Mouse (Mus musculus) C2C12 (cell line): ENCODE measurements at regions not wholly inside any gene's neighbourhood (a gene's known extent, or its start where the extent isn't known, plus 50 kb on each side); places are given as distances from the start of the nearest gene placed in this dataset.
"Not testable (repeated sequence)": the region's sequence is repeated elsewhere in the genome, so short reads cannot be mapped to it uniquely, and the experiment has no call there.

Source experiments
- H3K27me3 ChIP-seq: one replicate; pipeline ENCODE4 v1.6.1; 2011; ENCODE audit not compliant: control insufficient read depth, insufficient read depth, insufficient read length
- H3K36me3 ChIP-seq: one replicate; pipeline ENCODE4 v1.6.1; 2011; ENCODE audit not compliant: control insufficient read depth, insufficient read depth
- H3K4me3 ChIP-seq: one replicate; pipeline ENCODE4 v1.5.1; 2011; ENCODE audit warnings: mild to moderate bottlenecking, control low read depth; ENCODE audit not compliant: poor library complexity, insufficient read depth, severe bottlenecking
- H3K79me2 ChIP-seq: one replicate; pipeline ENCODE4 v1.6.1; 2011; ENCODE audit not compliant: control insufficient read depth, insufficient read depth
- H3K79me3 ChIP-seq: one replicate; pipeline ENCODE4 v1.6.1; 2011; ENCODE audit warnings: low read depth, control low read depth
- H3ac ChIP-seq: one replicate; pipeline ENCODE3; 2011; ENCODE audit warnings: low read depth; ENCODE audit not compliant: control insufficient read depth, insufficient read length
- CEBPB ChIP-seq: IDR thresholded peaks from one replicate; pipeline ENCODE4 v1.6.1; 2011; ENCODE audit warnings: low read depth, mild to moderate bottlenecking, control low read depth, moderate library complexity
- CTCF ChIP-seq: IDR thresholded peaks from one replicate; pipeline ENCODE4 v1.5.1; 2011; ENCODE audit not compliant: control insufficient read depth, insufficient read depth, insufficient read length
- FOSL1 ChIP-seq: IDR thresholded peaks from one replicate; pipeline ENCODE4 v1.8.0; 2011; ENCODE audit warnings: mild to moderate bottlenecking, low read length; ENCODE audit not compliant: poor library complexity, insufficient read depth, severe bottlenecking
- MAX ChIP-seq: IDR thresholded peaks from one replicate; pipeline ENCODE4 v1.6.1; 2011; ENCODE audit warnings: mild to moderate bottlenecking, control low read depth
- MYOD1 ChIP-seq: IDR thresholded peaks from one replicate; pipeline ENCODE4 v1.6.1; 2011; ENCODE audit warnings: low read depth; ENCODE audit not compliant: control insufficient read depth, insufficient read length
- MYOG ChIP-seq: IDR thresholded peaks from one replicate; pipeline ENCODE4 v1.6.1; 2011; ENCODE audit not compliant: control insufficient read depth, insufficient read length; ENCODE audit errors: extremely low read depth
- USF1 ChIP-seq: IDR thresholded peaks from one replicate; pipeline ENCODE4 v1.6.1; 2011; ENCODE audit warnings: low read depth, mild to moderate bottlenecking, control low read depth, moderate library complexity

DNA sequence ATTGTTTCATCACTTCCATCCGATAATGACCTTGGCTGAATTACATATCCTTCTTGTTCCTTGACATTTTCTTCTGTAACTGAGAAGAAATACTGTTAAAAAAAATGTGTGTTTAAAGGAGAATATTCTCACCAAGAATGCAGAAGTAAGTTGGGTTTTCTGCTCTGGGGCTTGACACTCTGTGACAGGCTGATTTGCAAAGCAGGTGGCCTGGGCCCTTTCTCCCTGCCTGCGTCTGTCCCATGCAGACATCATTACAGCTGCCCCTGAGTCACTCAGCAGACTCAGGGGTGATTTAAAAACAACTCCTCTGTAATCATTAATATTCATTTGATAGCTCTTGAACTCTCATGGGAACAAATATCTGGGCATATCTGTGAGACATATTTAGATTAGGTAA, 229.4 kb upstream of the Synpr start:
- TF ChIP-seq MAX (no peak), USF1 (no peak), FOSL1 (no peak), MYOD1 (peak; percentile 29), CTCF (no peak), CEBPB (no peak), MYOG (no peak)
- Histone ChIP-seq H3ac (no peak overlapping the region), H3K36me3 (no peaks in the 10 kb centered on the region), H3K79me3 (no peaks in the 10 kb centered on the region), H3K4me3 (no peak overlapping the region), H3K79me2 (no peaks in the 10 kb centered on the region), H3K27me3 (no peaks in the 10 kb centered on the region)

DNA sequence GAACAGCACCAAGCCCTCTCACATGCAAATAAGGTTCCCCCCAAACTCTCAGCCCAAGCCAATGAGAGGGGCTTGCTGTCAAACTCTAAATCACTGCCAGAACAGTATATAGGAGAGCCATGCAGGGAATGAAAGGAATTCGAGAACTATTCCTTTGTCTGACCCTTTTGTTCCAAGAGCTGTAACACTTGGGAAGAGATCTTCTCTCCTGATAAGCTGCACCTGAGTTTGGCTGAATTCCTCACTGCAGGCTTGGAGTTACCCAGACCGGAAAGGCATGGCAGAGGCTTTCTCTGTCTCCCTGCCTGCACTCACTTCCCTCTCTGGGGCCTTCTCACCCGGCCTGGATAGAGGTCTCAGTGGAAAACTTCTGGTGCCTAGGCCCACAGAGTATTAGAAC, 219.7 kb upstream of the Cadps start:
- not testable (repeated sequence) for H3K36me3 ChIP-seq, H3K4me3 ChIP-seq, H3K27me3 ChIP-seq, H3K79me3 ChIP-seq, H3K79me2 ChIP-seq, H3ac ChIP-seq

DNA sequence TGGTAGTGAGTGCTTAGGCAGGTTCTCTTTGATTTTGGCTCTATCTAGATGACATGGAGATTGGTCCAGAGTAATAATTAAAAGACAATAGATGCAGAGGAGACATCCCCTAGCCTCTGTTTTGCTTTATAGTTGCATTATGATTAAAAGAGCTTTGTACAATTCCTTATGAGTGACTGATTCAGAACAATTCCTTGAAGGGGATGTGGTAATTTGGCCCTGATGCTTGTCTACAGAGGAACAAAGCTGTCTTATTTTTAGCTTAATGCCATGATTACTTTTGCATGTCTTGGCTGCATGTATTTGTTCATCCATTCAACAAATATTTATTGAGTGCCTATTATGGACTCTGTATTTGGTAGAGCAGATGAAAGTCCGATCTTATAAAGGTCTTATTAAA, 218.9 kb upstream of the Cadps start:
- Histone ChIP-seq H3K79me2 (no peaks in the 10 kb centered on the region), H3K4me3 (no peak overlapping the region), H3K27me3 (no peaks in the 10 kb centered on the region), H3K79me3 (no peaks in the 10 kb centered on the region), H3K36me3 (no peaks in the 10 kb centered on the region), H3ac (no peak overlapping the region)
- no peak for TF ChIP-seq MYOD1
- no peak for TF ChIP-seq CTCF
- TF ChIP-seq USF1 = no peak
- no peak for TF ChIP-seq FOSL1
- no peak for TF ChIP-seq MAX
- no peak for TF ChIP-seq MYOG
- no peak for TF ChIP-seq CEBPB

DNA sequence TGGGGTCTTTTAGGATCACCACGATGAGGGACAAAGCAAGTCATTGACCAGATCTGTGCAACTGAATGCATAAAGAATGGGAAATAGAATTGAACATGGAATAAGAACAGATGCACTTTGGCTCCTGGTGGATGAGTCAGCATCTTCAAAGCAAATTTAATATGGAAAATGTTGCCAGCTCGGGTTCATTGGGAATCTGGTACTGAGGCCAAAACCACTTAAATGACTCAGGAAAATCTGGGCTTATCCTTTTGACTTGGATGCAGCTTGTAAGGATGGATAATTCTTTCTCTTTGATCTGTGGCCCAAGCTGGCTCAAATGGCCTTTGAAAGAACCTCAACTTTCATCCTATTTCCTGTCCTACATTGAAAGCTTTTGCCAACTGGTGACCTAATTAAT, 217.3 kb upstream of the Cadps start:
- no peaks in the 10 kb centered on the region for H3K36me3 ChIP-seq
- H3K79me3 ChIP-seq = no peaks in the 10 kb centered on the region
- H3K27me3 ChIP-seq = no peaks in the 10 kb centered on the region
- TF ChIP-seq FOSL1 (peak; percentile 35), MYOG (no peak), MAX (no peak)
- H3K4me3 ChIP-seq = no peak overlapping the region
- no peak overlapping the region for H3ac ChIP-seq
- H3K79me2 ChIP-seq = no peaks in the 10 kb centered on the region

DNA sequence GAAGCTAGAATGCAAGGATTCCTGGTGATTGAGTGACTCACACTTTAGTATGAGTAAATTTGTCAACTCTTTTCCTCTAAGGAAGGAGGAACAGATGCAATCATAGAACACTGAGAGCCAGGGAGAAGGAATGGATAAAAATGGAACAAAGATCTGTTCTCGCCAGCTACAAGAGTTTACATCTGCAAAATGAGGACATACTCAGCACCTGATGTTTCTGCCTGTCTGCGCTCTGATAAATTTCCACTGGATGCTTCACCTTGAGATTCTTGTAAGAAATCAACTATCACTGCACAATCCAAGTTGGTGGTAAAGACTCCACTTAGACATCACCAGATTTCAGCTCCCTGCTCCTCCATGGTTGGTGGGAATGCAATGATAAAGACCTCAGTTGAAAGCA, 214.5 kb upstream of the Cadps start:
- no peak for TF ChIP-seq CTCF
- TF ChIP-seq MAX = no peak
- TF ChIP-seq MYOD1 = no peak
- TF ChIP-seq USF1 = no peak
- no peak for TF ChIP-seq FOSL1
- no peak for TF ChIP-seq CEBPB
- TF ChIP-seq MYOG = no peak
- H3ac ChIP-seq = no peak overlapping the region

DNA sequence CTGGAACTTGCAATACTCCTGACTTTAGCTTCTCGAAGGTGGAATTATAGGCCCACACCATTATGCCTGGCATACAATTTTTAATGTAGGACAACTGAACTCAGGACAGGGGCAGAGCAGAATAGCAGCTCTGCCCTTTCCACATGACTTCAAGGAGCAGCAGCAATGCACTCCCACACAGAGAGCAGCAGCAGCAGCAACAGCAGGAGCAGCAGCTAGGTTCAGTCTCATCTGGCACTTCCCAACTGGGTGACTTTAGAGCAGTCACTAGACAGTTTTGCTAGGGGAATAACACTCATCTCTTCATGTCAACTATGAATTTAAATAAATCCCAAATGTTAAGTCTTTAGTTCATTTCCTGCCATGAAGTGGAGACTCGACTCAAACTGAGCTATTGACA, 206.9 kb upstream of the Cadps start:
- Histone ChIP-seq H3K36me3 (no peaks in the 10 kb centered on the region), H3K27me3 (no peaks in the 10 kb centered on the region), H3K79me3 (no peaks in the 10 kb centered on the region), H3K4me3 (no peak overlapping the region), H3ac (no peak overlapping the region), H3K79me2 (no peaks in the 10 kb centered on the region)
- TF ChIP-seq MYOG (no peak), CEBPB (no peak), MYOD1 (no peak), FOSL1 (no peak), USF1 (no peak)

More for the DNA sequence above, 214.5 kb upstream of the Cadps start:
- no peaks in the 10 kb centered on the region for H3K79me3 ChIP-seq
- no peaks in the 10 kb centered on the region for H3K79me2 ChIP-seq
- H3K27me3 ChIP-seq = no peaks in the 10 kb centered on the region
- H3K4me3 ChIP-seq = no peak overlapping the region
- no peaks in the 10 kb centered on the region for H3K36me3 ChIP-seq
